Mouse (Mus musculus) frontal cortex, postnatal 25 days (tissue): Measurements from ENCODE around the gene B3gnt7.

Experiments
- DNase-seq, 2 experiments: peaks; one replicate each; pipeline ENCODE4 v3.0.0; 2022; ENCODE audit warnings: low spot score in 2 of 2

Gene B3gnt7

DNA sequence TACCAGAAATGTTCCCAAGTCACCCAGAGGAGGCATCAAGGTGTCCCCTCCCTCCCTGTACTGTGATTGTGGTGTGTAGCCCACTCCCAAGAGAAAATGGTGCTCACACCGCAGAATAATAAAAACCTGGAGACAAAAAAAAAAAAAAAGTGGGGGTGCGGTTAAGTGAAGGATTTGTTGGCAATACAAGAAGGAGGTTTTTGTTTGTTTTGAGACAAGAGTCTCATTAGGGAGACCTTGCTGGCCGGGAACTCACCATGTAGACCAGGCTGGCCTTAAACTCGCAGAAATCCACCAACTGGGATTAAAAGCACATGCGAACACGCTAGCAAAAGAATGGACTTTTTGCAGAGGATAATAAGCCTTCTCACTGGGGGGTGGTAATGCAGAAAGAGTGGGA lies at the start of gene B3gnt7:
Gene B3gnt7 (plus strand): TSS at position 301 of the 400 bp plus-strand sequence.
- DNase-seq = no peak

GRCm38 (mm10) chr1:86253410-86253809 lies 49.2 kb upstream of the B3gnt7 start:
- no peak for DNase-seq

GRCm38 (mm10) chr1:86256311-86256710 lies 46.3 kb upstream of the B3gnt7 start:
- DNase-seq = no peak

- no peak for DNase-seq
These were observed 45.4 kb upstream of the B3gnt7 start for GRCm38 (mm10) chr1:86257228-86257627.

GRCm38 (mm10) chr1:86258171-86258824 lies 44.3 kb upstream of the B3gnt7 start:
- no peak for DNase-seq

- DNase-seq = no peak
These were observed 38.9 kb upstream of the B3gnt7 start for GRCm38 (mm10) chr1:86263564-86264339.

GRCm38 (mm10) chr1:86265060-86265459 lies 37.6 kb upstream of the B3gnt7 start:
- DNase-seq = no peak

- no peak for DNase-seq
These were observed 34.0 kb upstream of the B3gnt7 start for GRCm38 (mm10) chr1:86268492-86269189.

DNA sequence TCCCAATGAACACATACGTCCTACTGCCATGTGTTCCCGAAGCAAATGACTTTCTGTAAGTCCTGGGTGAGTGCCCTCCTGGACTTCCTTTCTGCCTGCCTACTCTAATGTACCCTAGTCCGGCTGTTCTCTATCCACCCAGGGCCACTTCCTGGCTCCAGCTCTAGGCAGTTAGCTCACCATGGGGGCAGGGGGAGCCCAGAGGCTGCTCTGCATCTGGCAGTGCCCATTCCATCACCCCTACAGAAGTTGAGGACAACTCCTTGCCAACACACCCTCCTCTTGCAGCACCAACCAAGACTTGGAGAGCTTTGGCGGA lies 33.5 kb upstream of the B3gnt7 start:
- no peak for DNase-seq

GRCm38 (mm10) chr1:86271707-86272106 lies 30.9 kb upstream of the B3gnt7 start:
- no peak for DNase-seq

GRCm38 (mm10) chr1:86277055-86277454 lies 25.6 kb upstream of the B3gnt7 start:
- no peak for DNase-seq

DNA sequence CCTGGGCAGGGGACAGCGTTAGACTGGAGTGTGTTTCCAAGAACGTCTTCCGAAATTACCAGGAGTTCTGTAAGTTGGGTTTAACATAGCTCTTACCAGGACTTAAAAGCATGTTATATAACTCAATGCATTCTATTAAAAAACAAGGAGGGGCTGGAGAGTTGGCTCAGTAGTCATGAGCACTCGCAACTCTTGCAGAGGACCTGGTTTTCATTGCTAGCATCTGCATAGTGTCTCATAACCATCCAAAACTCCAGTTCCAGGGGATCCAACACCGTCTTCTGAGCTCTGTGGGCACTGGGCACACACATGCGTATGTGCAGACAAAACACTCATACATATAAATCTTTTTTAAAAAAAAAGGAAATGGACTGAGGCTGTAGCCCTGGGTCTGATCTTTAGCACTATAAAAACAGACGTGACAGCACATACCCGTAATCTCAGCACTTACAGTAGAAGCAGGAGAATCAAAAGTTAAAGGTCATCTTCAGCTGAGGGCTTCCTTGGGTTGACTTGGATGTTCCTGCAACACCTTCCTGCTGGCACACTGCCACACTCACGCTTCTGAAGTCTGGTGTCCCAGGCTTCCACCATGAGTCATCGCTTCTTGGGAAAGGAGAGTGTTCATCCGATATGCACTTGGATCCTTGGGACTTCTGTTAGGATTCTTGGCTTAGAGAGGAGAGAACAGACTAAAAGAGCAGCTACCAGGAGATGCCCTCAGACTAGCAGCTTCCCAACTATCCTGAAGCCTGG lies 20.7 kb upstream of the B3gnt7 start:
- DNase-seq = peak; percentile 23 to 29

GRCm38 (mm10) chr1:86284101-86284500 lies 18.5 kb upstream of the B3gnt7 start:
- DNase-seq = no peak

DNA sequence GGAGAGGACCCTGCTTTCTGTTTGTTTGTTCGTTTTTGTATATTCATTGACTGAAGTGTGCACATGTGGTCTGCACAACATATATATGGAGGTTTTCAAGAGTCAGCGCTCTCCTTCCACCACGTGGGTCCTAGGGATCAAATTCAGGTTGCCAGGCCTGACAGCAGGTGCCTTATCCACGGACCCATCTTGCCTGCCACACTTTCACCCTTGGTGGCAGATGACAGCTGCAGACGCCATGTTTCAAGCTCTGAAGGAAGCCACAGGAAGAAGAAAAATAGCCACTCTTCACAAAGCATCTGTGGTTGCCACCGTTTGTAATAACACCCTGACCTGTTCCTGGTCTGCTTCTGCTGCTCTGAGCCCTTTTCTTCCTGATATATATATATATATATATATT lies 17.3 kb upstream of the B3gnt7 start:
- DNase-seq = no peak

DNA sequence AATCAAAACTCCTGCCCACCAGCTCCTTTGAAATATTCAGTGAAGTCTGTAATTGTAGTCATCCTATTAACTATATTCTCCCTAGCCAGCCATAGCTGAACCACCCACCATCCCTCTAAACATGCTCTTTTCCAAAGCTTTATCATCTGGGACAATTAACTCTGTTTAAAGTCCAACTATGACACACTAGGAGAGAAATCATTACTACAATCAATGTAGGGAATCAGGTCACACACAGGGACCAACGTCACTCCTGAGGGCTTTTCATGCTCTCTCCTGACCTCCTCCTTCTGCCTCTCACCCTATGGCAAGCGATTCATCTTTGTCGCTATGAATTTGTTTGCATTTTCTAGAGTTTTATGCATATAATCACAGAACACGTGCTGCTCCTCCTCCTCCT lies 15.2 kb upstream of the B3gnt7 start:
- DNase-seq = no peak

DNA sequence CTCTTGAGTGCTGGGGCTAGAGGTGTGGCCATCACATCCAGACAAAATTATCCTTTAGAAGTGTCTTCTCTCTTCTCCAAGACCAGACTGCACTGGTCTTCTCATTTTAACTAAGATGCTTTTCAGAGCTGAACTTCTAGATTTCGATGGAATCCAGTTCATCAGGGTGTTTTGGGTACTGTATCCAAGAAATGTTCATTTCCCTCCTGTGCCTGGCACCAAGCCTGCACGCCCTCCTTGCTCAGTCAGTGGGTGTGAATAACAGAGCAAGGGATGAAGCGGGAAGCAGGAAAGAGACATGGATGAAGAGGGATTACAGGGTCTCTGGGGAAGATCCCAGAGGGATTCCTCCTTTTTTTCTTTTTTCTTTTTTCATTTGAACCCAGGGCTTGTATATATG lies 12.2 kb upstream of the B3gnt7 start:
- no peak for DNase-seq

- no peak for DNase-seq
These were observed 9.5 kb upstream of the B3gnt7 start for GRCm38 (mm10) chr1:86293091-86293490.

GRCm38 (mm10) chr1:86293868-86294267 lies 8.8 kb upstream of the B3gnt7 start:
- DNase-seq = no peak

- DNase-seq = no peak
These were observed 8.2 kb upstream of the B3gnt7 start for GRCm38 (mm10) chr1:86294472-86294871.

GRCm38 (mm10) chr1:86300093-86300492 lies 2.5 kb upstream of the B3gnt7 start:
- no peak for DNase-seq

DNA sequence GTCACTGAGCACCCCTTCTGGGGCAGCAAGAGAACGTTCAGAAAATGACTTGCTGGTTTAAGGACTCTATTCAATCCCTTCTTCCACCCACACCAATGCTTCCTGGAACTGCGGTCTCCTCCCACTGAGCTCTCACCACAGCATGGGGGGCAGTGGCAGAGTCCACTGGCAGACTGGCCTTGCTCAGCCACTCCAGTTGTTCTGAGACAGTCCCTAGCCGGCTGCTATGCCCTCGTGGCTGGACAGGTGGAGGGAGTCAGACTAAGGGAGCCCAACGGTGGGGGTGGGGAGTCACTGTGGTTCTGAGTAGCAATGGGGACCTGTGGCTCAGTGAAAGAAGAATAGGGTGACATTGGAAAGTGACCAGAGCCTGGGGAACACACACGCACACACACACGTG lies 1.9 kb upstream of the B3gnt7 start:
- DNase-seq = no peak
